Mouse (Mus musculus) thymus, postnatal 4 days (tissue): Measurements from ENCODE around the gene Dao.

Experiments used
- DNase-seq: peaks from one replicate; pipeline ENCODE4 v3.0.0; 2021

The Dao gene

DNA sequence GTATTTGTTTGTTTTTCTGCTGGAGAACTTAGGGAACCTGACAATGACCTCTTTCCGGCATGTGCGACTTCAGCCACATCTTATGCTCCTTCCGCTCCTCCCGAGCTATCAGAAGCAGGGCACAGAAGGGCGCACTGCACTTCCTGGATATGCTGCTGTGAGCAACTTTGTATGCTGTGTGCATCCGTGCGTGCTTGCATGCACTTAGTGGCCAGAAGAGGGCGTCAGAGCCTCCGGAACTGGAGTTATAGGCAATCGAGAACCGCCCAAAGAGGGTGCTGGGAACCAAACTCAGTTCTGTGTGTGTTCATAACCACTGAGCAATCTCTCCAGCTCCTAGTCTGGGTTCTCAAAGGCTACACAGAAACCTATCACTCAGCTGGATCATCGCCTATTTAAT lies 27.1 kb downstream of the Dao start:
- DNase-seq: no peak

DNA sequence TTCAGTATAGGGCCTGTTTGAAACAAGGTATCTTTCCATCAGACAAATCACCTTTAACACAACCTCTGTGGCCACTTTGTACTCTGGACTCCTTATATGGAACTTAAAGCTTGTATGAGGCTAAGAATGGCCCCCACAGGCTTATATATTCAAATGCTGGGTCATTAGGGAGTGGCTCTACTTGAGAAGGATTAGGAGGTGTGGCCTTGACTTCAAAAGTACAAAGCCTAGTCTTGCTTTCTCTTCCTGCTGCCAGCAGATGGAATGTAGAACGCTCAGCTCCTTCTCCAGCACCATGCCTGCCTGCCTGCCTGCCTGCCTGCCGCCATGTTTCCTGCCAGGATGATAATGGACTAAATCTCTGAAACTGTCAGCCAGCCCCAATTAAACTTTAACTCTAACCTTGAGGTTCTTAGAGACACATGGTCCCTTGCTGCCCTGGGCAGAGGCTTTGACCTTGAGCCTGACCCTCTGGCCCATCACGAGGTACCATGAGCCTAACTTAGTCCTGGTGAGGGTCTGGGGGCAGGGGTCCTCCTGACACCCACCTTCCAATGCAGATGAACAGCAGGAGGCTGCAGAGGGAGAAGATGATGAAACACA lies 28.8 kb downstream of the Dao start:
- no peak for DNase-seq

DNA sequence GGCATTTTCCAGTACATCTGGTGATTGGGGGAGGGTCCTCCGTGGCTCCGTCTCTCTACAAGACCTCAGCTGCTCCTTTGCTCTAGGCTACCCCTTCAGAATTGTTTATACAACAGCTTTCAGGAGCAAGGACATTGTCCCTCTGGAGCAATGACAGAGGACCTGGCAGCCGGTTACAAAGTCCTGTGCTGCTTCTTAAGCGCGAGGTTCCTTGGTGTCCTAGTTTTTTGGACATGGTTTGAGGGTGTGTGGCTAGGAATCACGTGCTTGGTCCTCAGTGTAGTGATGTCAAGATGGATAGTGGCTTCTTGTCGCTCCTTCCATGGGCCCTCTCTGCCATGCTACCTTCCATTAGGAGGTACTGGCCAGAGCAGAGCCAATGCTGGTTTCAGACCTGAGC lies 30.9 kb downstream of the Dao start:
- DNase-seq: no peak

DNA sequence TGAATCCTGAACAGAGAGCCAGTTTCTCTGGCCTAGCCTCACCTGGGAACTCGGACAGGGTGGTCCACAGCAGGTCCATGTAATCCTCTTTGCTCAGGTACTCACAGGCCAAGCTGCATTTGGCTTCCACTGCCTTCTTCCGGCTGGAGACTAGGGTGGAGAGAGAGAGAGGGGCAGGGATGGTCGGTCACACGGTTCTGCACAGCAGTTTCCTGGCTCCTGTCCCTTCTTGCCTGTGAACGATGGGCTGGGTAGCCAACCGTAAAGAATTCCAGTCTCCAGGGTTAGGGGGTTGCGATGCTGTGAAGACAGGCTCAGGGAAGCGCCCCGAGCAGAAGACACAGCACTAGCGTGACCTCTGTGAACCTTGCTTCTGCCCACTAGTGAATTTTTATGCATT lies 31.6 kb downstream of the Dao start:
- no peak for DNase-seq

DNA sequence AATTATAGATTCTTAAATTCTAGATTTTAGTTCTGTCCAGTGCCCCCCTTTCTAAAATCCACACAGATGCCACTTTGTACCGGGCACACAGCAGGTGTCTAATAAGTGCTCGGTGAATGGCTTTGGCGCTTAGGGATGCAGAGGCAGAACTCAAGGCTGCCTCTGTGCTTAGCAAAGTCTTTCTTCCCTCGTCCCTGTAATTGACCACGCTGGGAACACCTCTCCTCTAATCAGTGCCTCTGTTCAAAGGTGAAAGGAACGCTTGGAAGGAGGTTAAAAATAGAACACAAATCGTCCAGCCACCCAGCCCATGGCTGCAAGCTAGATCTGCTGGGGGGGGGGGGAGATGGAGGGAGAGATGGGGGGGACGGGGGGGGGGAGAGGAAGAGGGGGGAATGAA lies 37.0 kb downstream of the Dao start:
- DNase-seq: no peak

DNA sequence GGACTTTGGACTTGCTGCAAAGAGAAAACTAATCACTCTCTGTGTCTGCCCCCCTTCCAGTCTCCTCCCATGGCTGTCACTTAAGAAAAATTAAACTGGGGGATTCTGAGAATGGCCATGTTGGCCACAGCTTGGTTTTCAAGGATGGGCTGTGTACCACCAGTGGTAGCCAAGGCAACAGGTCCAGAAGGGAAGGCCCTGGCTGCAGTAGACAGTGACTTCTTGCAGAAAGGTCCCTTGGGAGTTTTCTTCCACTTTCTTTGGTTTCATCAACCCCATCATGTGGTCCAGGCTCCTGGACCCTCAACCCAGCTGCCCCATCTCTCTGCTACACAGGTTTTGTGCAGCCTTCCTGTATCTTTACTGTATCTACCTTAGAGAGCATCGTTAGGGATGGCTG lies 37.4 kb downstream of the Dao start:
- no peak for DNase-seq

DNA sequence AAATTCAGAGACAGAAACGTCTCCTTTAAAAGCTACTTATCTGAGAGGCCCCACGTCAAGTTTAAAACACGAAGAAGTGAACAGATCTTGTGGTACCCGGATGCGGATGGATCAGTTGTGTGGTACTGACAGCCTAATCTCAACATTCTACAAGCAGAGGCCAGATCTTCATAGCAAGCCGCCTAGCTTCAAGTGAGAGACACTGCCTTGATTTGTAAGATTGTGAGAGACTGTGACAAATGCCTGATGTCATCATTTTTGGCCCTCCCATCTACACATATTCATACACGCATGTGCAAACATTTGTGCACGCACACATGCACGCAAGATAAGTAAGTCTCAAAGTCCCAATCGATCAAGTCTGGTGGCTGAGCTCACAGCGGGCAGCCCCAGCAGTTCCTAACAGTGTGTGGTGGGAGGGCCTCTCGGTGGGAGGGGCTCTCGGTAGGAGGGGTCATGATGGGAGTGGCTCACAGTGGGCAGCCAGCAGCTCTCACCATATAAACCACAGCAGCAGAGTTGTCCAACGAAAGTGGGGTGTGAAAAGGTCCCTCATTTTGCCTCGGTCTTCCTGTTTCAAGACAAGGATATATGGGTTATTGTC lies 37.9 kb downstream of the Dao start:
- DNase-seq: peak; percentile 19

DNA sequence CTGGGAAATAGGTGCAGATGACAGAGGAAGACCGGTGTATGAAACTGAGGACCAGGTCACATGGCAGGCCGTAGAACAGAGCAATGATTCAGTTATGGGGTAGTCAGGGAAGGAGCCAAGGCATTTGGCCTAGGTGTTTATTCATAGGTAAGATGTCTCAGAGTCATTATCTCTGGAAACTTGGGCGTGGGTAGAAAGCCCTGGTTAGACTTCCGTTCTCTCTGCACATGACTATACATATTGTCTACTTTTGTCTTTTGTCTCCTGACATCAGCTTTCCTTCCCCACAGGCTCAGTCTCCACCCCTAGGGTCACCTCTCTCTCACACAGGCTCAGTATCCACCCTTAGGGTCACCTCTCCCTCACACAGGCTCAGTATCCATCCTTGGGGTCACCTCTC lies 40.3 kb downstream of the Dao start:
- DNase-seq: no peak

DNA sequence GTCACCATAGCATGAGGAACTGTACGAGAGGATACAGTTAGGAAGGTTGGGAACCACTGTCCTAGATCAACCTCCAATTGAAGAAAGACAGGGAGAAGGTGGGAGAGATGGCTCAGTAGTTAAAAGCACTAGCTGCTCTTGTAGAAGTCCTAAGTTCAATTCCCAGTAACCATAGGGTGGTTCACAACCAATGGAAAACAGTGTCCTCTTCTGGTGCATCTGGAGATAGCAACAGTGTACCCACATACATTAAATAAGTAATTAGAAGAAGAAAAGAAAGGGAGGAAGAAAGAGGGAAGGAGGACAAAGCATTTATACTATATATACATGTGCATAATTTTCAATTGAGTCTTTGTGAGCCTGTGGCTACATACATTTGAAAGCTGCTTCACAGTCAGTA lies 41.6 kb downstream of the Dao start:
- no peak for DNase-seq

DNA sequence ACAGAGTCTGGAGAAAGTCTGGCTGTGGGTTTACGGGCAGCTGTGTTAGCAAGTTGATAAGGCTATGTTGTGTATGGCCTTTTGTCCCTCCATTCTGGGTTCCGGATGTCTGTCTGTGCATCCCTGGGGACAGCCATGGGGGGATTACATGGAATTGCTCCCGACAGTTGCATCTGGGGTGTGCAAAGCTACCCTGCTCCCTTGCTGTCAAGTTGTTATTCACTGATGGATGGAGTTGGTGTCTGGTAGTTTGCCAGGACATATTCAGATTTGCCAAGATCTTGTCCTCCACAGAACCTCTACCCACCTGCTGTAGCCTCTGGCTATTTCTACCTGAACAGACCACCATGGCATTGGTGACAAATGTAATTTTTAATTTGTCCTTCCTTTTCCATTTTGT lies 42.6 kb downstream of the Dao start:
- no peak for DNase-seq

DNA sequence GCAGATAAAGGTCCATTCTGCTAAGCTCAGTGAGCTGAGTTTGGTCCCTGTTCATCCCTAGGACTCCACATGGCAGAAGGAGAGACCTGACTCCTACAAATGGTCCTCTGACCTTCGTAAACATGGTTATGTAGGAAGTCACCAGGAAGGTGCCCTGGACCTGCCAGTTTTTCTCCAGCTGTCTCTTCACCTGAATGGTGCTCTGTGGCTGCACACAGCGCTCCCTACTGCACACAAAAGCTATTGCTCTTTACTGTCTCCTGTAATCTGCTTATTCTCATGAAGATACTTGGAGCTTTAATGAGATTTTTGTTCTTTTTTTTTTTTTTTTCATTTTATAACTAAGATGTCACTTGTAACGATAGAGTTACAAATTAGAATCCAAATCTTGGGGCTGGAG lies 43.1 kb downstream of the Dao start:
- DNase-seq: no peak

DNA sequence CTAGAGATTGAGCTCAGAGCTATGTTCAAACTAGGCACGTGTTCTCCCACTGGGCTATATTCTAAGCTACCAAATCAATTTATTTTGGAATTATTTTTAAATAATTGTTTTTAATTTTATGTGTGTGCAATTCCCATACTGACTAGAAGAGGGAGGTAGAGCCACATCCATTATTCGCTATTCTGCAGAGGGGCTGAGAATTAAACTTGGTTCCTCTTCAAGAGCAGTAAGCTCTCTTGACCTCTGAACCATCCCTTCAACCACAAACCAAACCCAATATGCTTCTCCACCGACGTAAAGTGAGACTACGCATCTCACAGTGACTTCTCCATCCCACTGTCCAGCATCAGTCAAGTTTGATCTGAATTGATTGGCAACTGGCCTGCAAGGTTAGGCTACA lies 43.7 kb downstream of the Dao start:
- no peak for DNase-seq

DNA sequence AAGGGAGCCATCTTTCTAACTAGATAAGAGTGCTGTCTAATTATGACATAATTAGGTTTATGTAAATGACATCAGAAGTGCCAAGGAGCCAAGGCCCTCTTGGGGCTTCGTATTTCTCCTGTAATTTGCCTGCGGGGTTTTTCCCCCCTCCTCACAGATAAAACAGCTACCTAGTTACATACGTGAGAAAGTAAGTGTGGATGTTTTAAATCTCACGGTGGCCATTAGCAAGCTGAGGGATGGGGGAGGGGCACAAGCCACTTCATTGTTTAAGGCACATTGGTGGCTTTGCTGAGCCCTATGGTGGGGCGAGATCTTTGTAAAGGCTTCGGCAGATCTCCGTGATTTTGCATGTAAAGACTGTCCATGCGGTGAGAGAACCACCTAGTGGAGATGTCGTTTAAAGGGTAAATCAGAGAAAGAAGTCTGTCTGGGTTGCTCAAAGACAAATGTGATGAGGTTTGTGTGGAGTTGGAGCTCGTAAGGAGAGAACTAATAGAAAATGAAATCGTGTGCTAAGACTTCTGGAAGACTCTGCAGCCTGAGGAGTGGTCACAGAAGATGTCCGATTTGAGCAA lies 45.3 kb downstream of the Dao start:
- DNase-seq: no peak

DNA sequence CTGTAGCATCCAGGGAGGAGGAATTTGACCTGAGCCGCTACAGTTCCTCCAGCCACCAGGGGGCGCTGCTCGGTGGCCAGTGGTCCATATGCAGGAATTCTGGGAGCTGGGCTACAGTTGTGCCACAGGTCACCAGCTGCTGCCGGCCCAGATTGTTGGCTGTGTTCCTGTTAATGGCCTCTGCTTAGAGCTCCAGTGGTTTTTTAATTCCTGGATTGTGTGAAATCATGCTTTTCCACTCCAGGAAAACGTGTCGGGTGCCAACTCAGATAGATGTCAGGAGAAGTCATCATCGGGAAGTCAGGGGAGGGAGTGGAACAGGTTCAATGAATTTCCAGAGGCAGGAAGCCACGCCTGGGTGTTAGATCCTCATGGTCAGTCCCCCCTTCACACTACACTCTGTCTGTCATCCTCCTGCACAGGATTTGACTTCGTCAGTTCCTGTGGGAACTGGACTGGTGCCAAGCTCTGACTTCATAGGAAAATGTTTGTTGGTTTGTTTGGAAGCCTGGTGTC lies 48.8 kb downstream of the Dao start:
- peak; percentile 72 for DNase-seq

DNA sequence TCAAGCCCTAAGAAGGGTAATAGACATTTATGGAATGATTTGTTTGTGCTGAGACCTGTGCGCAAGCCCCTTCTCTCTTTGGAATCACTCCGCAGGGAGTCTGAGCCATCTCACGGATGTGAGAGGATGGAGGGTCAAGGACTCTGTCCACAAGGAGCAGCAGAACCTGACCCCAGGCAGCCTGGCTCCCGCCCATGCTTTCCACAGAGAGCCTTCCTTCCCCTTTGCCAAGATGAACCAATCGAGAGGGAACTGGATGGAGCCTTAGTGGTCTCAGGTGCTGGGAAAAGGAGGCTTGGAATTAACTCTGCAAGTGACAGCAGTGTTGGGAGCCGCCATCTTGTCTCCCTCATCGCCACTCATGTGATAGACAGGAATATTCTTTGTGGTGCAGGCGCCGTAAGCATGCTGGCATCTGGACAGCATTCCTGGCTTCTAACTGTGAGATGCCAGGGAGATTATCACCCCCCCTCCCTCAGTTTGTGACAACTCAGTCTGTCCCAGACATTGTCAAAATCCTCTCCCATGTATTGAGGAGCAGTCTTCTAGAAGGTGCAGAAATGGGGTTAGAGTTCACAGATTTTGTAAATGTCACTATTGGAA lies 53.7 kb downstream of the Dao start:
- no peak for DNase-seq

DNA sequence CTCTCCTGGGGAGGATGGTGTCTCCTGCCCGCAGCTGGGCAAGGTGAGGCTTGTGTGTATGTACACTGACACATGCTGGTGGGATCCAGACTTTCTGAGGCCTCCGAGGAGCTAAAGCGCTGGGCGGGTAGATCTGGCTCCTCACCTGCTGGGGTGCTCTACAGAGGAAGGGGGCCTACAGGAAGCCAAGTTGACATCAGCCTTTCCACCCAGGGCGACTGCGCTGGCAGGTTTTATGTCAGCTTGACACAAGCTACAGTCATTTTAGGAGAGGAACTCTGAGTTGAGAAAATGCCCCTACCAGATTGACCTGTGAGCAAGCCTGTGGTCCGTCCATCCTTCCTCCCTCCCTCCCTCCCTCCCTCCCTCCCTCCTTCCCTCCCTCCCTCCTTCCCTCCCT lies 58.2 kb downstream of the Dao start:
- DNase-seq: peak; percentile 21

DNA sequence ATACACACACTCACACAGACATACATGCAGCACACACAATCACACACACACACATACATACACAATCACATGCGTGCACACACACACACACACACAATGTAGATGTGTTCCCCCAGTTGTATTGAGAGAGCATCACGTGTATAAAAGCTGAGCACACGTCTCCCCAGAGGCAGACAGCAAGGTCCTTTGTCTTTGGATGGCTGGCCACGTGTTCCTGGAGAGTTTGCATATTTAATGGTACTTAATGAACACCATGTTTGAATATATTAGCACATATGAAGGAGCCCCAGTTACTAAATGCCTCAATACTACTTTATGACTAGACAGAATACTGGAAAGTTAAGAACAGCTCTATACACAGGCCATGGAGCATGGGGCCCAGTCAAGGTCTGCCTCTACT lies 60.5 kb downstream of the Dao start:
- DNase-seq: no peak

DNA sequence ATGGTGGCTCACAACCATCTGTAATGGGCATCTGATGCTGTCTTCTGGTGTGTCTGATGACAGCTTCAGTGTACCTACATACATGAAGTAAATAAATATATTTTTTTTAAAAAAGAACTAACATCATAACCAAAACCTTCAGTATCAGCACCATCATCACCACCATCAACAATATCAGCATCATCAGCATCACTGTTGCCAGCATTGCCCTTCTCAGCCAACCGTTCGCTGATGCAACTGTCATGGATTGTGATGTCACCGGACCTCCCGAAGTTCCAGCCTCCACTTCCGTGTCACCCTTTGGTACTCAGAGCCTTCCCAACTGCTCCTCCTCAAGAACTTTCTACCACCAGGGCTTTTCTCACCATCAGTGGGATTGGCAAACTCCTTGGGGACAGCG lies 61.7 kb downstream of the Dao start, which contains the start of gene Usp30:
Gene Usp30, plus strand, starts transcription at position 301 of the 400 bp plus-strand sequence.
- DNase-seq: no peak

DNA sequence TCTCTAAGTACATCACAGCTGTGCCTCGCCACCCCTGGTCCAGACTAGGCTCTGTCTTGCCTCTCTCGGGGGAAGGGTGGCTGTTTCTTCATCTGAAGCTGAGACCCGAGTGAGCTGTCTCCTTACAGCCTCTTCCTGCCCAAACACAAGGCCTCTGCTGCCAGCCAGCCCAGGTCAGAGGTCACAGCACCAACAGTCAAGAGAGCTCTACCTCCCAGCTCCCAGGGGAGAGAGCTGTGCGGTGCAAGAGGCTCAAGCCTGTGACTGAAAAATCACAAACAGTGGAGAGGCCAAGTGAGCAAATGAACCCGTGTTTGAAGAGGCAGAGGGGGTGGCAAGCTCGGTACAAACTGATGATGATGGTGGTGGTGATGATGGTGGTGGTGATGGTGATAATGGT lies 63.1 kb downstream of the Dao start:
- DNase-seq: no peak

DNA sequence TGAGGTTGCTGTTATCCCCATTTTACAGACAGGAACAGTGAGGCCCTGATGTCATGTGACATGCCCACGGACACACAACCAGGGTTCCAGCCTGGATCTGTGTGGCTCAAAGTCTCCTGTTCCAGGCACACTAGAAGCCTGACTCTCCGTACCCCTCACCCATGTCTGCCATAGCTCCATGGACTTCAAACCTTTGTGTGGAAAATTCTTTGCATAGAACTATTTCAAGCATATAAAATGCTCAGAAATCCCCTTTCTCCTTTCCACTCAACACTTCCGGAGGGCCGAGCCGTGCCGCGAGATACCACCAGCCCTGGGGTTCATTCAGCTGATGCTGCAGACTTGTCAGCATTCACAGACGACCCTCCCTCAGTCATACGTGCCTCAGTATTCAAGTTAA lies 64.0 kb downstream of the Dao start:
- DNase-seq: no peak

DNA sequence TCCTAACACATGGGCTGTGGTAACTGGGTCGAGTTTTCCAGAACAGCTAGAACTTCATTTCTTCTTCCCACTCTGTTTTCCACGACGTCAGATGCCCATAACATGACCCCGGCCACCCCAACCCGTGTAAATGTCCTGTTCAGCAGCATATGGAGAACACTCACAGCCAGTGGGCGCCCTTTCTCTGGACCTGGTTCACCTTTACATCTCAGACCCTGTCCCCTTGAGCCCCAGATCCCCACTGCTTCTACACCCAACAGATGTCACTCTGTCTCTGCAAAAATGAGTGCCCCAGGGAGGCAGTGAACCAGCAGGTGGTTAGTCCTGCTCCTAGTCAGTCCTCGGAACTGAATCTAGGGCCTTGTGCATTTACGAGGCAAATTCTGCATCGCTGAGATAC lies 64.5 kb downstream of the Dao start:
- no peak for DNase-seq

DNA sequence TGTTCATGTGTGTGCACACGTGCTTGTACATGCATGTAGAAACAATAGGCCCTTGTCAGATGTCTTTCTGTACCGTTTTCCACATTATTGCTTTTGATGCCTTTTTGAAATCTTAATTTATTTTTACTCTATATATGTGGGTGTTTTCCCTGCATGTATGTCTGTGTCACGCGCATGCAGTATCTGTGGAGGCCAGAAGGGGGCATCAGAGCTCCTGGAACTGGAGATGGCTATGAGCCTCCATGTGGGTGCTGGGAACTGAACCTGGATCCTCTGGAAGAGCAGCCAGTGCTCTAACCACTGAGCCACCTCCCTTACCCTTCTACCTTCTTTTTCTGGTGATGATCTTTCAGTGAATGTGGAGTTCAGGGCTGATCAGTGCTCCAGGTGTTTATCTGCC lies 67.4 kb downstream of the Dao start:
- DNase-seq: peak; percentile 18

DNA sequence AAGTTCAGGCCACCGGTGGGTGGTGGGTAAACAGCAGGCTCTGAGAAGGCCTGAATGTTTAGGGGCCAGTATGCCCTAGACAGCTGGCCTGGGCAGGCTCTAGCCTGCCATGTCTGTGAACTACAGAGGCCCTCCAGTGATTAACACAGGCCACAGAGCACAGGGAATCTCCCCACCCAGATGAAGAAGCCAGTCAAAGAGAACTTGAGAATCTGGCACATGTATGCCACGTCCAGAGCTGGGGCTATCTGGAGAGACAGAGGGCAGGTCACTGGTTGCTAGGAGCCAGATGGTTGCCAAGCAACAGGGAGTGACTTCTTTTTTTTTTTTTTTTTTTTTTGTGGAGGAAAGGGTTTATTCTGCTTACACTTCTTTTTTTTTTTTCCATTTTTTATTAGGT lies 68.8 kb downstream of the Dao start:
- no peak for DNase-seq
